Mouse (Mus musculus) adrenal gland, postnatal 10 days (tissue): ENCODE results near the gene Ahcy. TPM values are rescaled to one million over a fixed set of nuclear protein-coding genes. Genes with fewer than 3 reads are reported as not detected.
"Not testable (repeated sequence)": the region's sequence is repeated elsewhere in the genome, so short reads cannot be mapped to it uniquely, and the experiment has no call there.

Experiments
- DNase-seq: peaks from one replicate; pipeline ENCODE4 v3.0.0; 2021; ENCODE audit warnings: mixed read lengths
- total RNA-seq, 2 experiments: library from RNA; stranded (reverse); gene quantifications; 2 replicates each; pipeline ENCODE4 v1.2.3; 2021

Gene Ahcy
- total RNA-seq, 2 experiments from 2014 or later, result 57.4 to 91.2 TPM

- no peak for DNase-seq
Observed at GRCm38 (mm10) chr2:155074766-155075330, 551 bp upstream of the Ahcy start.

DNA sequence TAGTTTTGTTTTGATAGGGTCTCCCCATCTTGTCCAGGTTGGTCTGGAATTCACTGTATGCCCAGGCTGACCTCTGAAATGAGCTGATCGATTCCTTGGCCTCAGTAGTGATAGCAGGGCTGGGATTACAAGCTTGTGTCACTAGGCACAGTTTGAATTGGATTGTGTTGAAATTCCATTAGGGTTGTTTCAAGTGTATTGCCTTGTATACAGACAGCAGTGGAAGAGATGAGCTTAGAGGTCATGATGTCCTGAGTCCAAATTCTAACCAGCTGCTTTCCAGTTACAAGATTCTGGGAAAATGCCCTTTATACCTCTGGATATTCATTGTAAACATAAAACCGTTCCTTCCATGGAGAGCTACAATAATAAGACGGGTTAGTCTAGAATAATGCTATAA lies 950 bp downstream of the Ahcy start:
- no peak for DNase-seq

- DNase-seq, result no peak
Observed at GRCm38 (mm10) chr2:155072353-155073145, 1.7 kb downstream of the Ahcy start.

- peak; percentile 30 for DNase-seq
Observed at GRCm38 (mm10) chr2:155071027-155071426, 3.3 kb downstream of the Ahcy start.

GRCm38 (mm10) chr2:155057361-155057760 lies 16.9 kb downstream of the Ahcy start:
- DNase-seq, result no peak

- peak; percentile 31 for DNase-seq
Observed at GRCm38 (mm10) chr2:155056076-155056578, 18.2 kb downstream of the Ahcy start.

GRCm38 (mm10) chr2:155054672-155055071 lies 19.6 kb downstream of the Ahcy start:
- no peak for DNase-seq

- not testable (repeated sequence) for DNase-seq
Observed at GRCm38 (mm10) chr2:155053512-155053911, 20.8 kb downstream of the Ahcy start.

GRCm38 (mm10) chr2:155052681-155053080 lies 21.6 kb downstream of the Ahcy start:
- no peak for DNase-seq

GRCm38 (mm10) chr2:155051622-155052351 lies 22.5 kb downstream of the Ahcy start:
- no peak for DNase-seq

DNA sequence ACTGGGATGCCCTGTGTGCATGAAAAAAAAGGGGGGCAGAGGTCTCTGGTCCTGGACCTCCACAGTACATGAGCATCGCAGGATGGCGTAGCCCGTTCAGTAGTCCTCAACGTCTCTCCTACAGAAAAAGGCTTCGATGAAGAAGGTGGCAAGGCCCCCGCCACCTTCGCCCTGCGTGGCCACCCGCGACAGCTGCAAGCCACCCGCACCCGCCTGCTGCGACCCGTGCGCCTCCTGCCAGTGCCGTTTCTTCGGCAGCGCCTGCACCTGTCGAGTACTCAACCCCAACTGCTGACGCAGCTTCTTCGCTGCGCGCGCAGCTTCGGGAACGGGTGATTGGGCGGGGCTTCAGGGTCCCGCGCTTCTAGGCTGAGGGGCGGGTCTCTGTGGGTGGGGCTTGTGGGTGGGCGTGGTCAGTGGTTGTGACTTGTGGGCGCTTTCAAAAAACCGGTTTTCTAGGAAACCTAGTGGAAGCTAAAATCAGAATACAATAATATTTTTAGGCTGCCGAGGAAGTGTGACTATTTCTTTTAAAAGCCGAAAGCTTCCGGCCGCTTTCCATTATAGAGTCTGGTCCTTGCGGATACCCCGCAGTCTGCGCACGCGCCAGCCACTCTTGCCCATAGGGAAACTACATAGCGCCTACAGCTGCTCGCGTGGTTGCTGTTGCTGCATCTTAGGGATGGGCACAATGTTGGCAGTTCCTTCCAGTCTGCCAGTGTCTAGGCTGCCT lies 23.6 kb downstream of the Ahcy start:
- DNase-seq, result peak; percentile 98

GRCm38 (mm10) chr2:155050108-155050503 lies 24.2 kb downstream of the Ahcy start:
- no peak for DNase-seq

DNA sequence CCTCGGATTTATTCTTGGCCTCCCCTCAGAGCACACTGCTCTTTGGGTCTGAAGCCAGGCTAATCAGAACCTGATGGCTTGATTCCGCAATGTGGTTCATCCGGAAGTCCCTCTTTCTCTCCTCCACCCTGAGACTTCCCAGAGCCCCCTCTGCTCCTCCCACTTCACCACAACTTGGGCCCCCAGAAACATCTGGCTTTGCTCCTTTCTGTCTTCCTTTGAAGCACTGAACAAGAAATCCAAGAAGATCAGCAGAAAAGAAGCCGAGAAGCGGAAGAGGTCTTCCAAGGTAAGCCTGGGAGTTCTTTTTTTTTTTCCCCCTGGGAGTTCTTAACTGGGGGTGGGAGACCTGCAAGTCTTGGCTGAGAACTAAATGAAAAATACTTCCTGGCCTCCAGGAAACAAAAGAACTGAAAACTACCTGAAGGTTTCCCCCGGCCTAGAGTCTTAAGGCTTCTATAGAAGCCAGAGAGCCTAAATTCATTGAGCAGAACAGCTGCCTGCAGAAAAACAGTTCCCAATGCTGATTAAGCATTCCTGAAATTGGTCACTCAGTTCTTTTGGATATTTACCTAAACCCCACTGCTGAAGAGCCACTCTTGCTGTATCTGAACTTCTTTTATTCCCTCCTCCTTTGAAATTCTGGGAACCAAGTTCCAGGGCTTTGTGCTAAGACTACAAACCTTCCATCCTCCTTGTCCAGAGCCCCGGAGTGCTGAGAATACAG lies 26.7 kb downstream of the Ahcy start:
- no peak for DNase-seq

GRCm38 (mm10) chr2:155046803-155047202 lies 27.5 kb downstream of the Ahcy start:
- DNase-seq, result no peak

DNA sequence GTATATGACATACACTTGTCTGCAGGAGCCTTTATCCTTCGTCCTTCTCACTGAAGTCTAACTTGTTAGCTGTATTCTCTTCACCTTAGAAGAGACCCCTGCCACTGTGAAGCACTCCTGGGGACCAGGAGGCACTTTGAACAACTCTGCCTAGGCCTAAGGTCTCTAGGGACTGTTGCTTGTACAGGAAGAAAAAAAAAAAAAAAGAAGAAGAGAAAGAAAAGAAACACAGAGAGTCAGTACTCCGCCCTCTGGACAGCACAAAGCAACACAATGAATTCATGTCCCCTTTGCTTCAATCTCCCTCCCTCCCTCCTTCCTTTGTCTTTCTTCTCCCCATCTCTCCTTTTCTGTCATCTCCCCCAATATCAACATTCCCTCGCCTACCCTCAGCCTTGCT lies 29.2 kb downstream of the Ahcy start:
- DNase-seq, result no peak

DNA sequence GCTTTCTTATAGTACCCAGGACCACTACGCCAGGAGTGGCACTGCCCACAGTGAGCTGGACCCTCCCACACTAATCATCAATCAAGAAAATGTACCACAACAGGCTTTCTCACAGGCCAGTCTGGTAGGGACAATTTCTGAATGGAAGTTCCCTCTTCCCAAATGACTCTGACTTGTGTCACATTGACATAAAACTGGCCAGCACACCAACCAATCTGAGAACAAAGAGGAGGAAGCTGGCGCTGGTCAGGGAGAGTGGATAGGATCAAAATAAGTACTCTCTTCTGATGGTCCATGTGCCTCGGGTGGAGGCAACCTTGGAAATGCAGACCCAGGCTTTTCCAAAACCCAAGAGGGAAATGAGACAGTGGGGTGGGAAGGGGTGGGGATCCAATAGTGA lies 29.8 kb downstream of the Ahcy start:
- DNase-seq, result no peak

- DNase-seq, result no peak
Observed at GRCm38 (mm10) chr2:155039956-155040355, 34.3 kb downstream of the Ahcy start.

GRCm38 (mm10) chr2:155032938-155033710 lies 41.2 kb downstream of the Ahcy start:
- DNase-seq, result no peak

GRCm38 (mm10) chr2:155030831-155031230 lies 43.5 kb downstream of the Ahcy start:
- DNase-seq, result no peak

- peak; percentile 41 for DNase-seq
Observed at GRCm38 (mm10) chr2:155020247-155020826, 54.0 kb downstream of the Ahcy start.
